Mouse (Mus musculus): ENCODE measurements around the gene Ift122. TPM values are rescaled to one million over a fixed set of nuclear protein-coding genes. Genes with fewer than 3 reads are reported as not detected.

Ift122 gene
- polyA plus RNA-seq, 1 experiment from 2014 or later: 23.9 TPM

DNA sequence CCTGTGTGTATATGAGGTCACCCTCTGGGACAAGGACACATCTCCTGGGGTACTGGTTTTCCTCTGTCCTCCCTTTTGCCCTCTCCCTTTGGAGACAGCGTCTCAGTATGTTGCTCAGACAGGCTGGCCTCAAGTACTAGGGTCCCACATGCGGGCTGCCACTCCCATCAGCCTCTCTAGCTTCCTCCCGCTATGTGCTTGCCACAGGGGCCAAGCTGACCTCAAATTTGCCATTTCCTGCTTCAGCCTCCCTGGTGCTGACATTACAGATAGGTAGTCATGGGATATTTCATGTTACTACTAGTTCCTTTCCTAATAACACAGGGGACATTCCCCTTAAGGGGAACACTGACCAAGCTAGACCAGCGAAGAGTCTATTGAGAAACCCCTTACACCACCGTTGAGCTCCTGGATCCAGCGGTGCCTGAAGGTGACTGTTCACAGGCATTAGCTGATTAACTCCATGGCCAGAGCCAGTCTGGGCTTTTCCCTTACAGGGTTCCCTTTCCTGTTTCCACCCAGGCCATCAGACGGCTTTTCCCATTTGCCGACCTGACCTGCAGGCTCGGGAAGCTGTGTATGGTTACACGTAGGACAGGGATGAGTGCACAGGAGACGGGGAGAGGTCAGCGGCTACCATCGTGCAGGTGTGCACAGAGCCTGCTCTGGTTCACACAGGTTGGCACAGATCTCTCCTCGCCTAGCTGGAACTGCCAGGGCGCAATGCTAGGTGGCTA is 120.0 kb downstream of the Ift122 start:
- WGBS: 88% methylated on average over 15 of the region's 15 CpGs
- H3K4me2 ChIP-seq (replicated peaks; ENCODE audit: low read depth, low read length): no peak overlapping the region
- H3K9ac ChIP-seq (replicated peaks; ENCODE audit: low read depth, low read length): no peak overlapping the region
- H3K4me3 ChIP-seq (ENCODE audit: low read depth, low read length): no peak overlapping the region
- H3K4me1 ChIP-seq (ENCODE audit: control insufficient read depth, insufficient read depth, low read length): peaks cover 13% of the 10 kb centered on the region
- no peak overlapping the region for H3K27ac ChIP-seq (ENCODE audit: low read length)
- ATAC-seq (ENCODE audit: insufficient number of reproducible peaks, insufficient read depth, low FRiP score, low read depth): no peak
- no peaks in the 10 kb centered on the region for H3K27me3 ChIP-seq (ENCODE audit: control insufficient read depth, insufficient read depth, low read length)
- H3K9me3 ChIP-seq (ENCODE audit: control insufficient read depth, low read depth, low read length): no peaks in the 10 kb centered on the region
- peaks cover 16% of the 10 kb centered on the region; the same call in 1 of the 2 replicates for H3K36me3 ChIP-seq (ENCODE audit: control insufficient read depth, insufficient read depth, low read length)

DNA sequence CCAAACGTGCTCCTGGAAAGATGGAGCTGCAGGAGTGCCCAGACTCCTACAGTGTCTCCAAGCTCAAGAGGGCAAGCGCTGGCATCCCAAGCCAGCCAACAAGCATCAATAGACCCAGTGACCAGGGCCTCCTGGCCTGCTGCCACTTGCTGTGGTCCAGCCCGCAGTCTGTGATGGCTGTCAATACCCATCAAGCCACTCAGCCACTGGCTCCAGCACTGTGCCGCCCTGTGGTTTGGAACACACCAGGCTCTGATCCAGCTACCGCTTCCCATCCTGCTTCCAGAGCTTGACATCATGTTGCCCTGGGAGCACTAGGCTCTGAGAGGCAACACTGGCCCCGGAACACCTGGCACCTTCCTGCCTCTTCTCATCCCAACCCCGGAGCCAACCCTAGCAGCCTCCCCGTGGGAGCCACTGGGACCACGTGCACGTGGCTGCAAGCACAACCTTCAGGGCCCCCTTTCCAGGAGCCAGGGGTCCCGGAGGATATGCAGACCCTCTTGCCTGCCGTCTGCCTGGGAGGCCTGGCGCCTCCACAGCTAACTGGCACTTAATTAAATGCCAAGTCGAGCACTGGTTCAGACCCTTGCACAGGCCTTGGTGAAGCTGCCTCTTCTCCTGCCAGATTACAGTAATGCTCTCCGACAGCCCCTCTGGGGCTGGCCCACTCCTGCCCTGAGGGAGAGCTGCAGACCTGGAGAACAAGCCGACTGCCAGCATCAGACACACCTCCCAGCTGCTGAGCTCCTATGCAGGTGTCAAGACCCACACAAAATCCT is 120.8 kb downstream of the Ift122 start:
- no peak overlapping the region for H3K4me2 ChIP-seq (replicated peaks; ENCODE audit: low read depth, low read length)
- WGBS: 82% methylated on average over 16 of the region's 16 CpGs
- no peak for ATAC-seq (ENCODE audit: insufficient number of reproducible peaks, insufficient read depth, low FRiP score, low read depth)
- H3K9me3 ChIP-seq (ENCODE audit: control insufficient read depth, low read depth, low read length): no peaks in the 10 kb centered on the region
- H3K27ac ChIP-seq (ENCODE audit: low read length): no peak overlapping the region
- H3K27me3 ChIP-seq (ENCODE audit: control insufficient read depth, insufficient read depth, low read length): no peaks in the 10 kb centered on the region
- no peak overlapping the region for H3K4me3 ChIP-seq (ENCODE audit: low read depth, low read length)
- peaks cover 12% of the 10 kb centered on the region; the same call in 1 of the 2 replicates for H3K36me3 ChIP-seq (ENCODE audit: control insufficient read depth, insufficient read depth, low read length)
- no peak overlapping the region for H3K9ac ChIP-seq (replicated peaks; ENCODE audit: low read depth, low read length)
- peaks cover 13% of the 10 kb centered on the region for H3K4me1 ChIP-seq (ENCODE audit: control insufficient read depth, insufficient read depth, low read length)

DNA sequence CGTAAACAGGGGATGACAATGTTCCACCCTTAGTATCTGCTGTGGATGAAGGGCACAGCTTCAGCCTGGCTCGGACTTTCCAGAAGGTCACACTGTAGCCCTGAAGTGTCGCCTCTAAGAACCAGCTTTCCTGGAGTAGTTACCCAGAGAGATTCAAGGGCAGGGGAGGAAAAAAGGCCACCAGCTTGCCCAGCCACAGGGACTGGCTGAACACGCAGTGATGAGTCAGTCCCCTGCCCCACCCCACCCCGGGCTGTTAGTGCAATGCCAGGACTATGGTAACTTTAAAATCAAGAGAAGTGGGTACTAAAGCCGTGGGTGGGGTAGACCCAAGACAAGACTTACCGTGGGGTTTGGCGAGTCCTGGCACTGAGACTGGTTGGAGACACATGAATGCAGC is 122.3 kb downstream of the Ift122 start:
- Histone ChIP-seq H3K4me1 (ENCODE audit: control insufficient read depth, insufficient read depth, low read length) (peaks cover 13% of the 10 kb centered on the region), H3K36me3 (ENCODE audit: control insufficient read depth, insufficient read depth, low read length) (peaks cover 12% of the 10 kb centered on the region; the same call in 1 of the 2 replicates), H3K27ac (ENCODE audit: low read length) (no peak overlapping the region), H3K9ac (replicated peaks; ENCODE audit: low read depth, low read length) (no peak overlapping the region), H3K4me2 (replicated peaks; ENCODE audit: low read depth, low read length) (no peak overlapping the region), H3K4me3 (ENCODE audit: low read depth, low read length) (no peak overlapping the region), H3K9me3 (ENCODE audit: control insufficient read depth, low read depth, low read length) (no peaks in the 10 kb centered on the region), H3K27me3 (ENCODE audit: control insufficient read depth, insufficient read depth, low read length) (no peaks in the 10 kb centered on the region)
- no peak for ATAC-seq (ENCODE audit: insufficient number of reproducible peaks, insufficient read depth, low FRiP score, low read depth)
- WGBS: 86% methylated on average over 8 of the region's 8 CpGs

Other genes with a start within 250 kb of the Ift122 start
- gene Raf1, start 176.8 kb upstream of the Ift122 start, polyA plus RNA-seq (2014; fragmentation: Nextera tagmentation; extraction: Ambion mirVana): 129 and 131 TPM in 2 replicates
- 3.3 and 4.8 TPM in 2 replicates for gene Tmem40, start 91.1 kb upstream of the Ift122 start, polyA plus RNA-seq (2014; fragmentation: Nextera tagmentation; extraction: Ambion mirVana)
- gene Cand2, start 78.9 kb upstream of the Ift122 start, polyA plus RNA-seq (2014; fragmentation: Nextera tagmentation; extraction: Ambion mirVana): 27.7 and 31.0 TPM in 2 replicates
- gene Rpl32, start 44.7 kb upstream of the Ift122 start, polyA plus RNA-seq (2014; fragmentation: Nextera tagmentation; extraction: Ambion mirVana): 2,694 and 2,736 TPM in 2 replicates
- 0.87 and 0.91 TPM in 2 replicates for gene Efcab12, start 15.1 kb upstream of the Ift122 start, polyA plus RNA-seq (2014; fragmentation: Nextera tagmentation; extraction: Ambion mirVana)
- 16.4 and 20.6 TPM in 2 replicates for gene Mbd4, start 99 bp upstream of the Ift122 start, polyA plus RNA-seq (2014; fragmentation: Nextera tagmentation; extraction: Ambion mirVana)
- gene Rho, start 78.3 kb downstream of the Ift122 start, polyA plus RNA-seq (2014; fragmentation: Nextera tagmentation; extraction: Ambion mirVana): 0.25 TPM in 1 of 2 replicates, not detected in the other
- gene H1foo, start 91.5 kb downstream of the Ift122 start, polyA plus RNA-seq (2014; fragmentation: Nextera tagmentation; extraction: Ambion mirVana): not detected in 2 replicates
- gene Plxnd1, start 141.5 kb downstream of the Ift122 start, polyA plus RNA-seq (2014; fragmentation: Nextera tagmentation; extraction: Ambion mirVana): 43.1 and 44.5 TPM in 2 replicates